Mouse (Mus musculus): ENCODE results near the gene Gm2000.
"Not testable (repeated sequence)": the region's sequence is repeated elsewhere in the genome, so short reads cannot be mapped to it uniquely, and the experiment has no call there.

The Gm2000 gene

DNA sequence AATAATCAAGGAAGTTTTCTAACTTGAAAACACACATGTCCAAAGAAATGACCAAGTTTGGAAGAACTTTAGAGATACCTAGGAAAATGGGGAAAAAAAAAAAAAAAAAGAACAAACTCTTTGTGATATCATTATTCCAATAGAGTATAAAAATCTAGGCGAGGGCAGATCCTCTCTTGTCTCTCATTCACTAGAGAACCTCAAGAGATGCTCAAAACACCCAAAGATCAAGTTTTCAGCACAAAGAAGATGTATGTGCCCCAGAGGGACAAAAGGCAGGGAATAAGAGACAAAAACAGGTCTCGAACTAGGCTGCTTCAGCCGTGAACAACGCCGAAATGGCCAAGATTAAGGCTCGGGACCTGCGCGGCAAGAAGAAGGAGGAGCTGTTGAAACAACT is at the start of gene Gm2000:
Gm2000 (plus strand) TSS at position 301 of the 400 bp plus-strand sequence.
- DNase-seq: no peak

DNA sequence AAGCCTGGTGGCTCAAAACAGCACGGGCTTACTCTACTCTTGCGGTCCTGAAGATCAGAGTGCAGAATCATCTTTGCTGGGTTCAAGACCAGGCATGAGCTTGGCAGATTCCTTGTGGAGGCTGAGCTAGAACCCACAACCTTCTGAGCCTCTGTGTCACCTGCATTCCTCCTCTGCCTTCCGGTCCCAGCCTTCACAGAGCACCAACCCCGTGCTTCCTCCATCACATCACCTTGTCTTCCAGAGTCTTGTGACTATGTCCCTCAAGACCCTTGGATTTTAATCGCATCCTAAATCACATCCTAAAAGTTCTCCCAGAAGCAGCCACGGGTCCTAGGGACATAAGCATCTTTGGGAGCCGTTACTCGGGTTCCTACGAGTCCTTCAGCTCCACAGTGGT is 42.7 kb upstream of the Gm2000 start:
- no peak for DNase-seq

DNA sequence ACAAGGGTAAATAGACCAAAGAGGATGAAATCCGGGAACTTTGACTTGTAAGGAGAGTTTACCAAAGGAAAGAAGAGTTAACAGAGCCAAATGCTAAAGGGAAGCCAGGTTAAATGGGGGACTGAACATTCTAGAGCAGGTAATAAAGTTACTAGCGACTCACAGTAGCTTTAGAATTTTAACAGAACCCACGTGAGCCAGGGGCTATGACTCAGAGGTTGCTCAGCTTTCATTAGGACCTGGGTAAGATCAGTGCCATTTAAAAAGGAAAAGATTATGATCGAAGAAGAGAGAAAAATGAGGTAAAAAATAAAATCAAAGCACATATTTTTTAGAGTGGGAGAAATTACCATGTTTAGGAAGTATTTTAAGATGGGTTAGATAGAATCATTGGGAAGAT is 25.0 kb upstream of the Gm2000 start:
- DNase-seq: no peak

DNA sequence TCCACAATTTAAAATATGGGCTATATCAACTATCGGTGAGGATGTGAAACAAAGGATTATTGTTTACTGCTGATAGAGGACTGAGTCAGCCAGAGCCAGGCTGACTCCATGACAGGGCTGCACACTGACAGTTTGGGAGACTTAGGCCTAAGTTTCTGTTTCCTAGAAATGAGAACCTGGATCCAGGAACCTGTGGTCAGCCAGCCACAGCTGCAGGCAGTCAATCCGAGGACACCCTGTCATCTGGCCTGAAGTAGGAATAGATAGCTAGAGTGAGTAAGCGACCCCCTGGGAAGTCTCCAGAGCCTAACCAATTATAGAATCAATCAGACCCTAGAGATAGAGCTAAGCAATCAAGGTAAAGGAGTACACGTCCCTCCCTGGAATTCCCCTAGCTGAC is 21.4 kb upstream of the Gm2000 start:
- DNase-seq: no peak

DNA sequence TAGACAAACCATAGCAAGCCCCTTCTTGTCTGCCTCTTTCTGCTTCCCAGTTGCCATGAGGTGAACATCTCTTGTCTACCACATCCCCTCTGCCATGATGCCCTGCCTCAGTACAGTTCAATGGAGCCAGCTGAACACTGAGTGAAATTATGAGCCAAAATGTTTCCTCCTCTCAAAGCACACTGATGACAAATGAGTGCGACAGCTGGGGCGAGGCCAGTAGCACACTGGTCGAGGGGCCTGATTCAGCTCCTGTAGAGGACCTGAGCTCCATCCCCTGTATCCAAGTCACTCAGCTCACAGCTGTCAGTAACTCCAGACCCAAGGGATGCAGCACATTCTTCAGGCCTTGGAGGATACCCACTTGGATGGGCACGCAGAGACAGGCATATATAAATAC is 20.2 kb upstream of the Gm2000 start:
- DNase-seq: no peak

DNA sequence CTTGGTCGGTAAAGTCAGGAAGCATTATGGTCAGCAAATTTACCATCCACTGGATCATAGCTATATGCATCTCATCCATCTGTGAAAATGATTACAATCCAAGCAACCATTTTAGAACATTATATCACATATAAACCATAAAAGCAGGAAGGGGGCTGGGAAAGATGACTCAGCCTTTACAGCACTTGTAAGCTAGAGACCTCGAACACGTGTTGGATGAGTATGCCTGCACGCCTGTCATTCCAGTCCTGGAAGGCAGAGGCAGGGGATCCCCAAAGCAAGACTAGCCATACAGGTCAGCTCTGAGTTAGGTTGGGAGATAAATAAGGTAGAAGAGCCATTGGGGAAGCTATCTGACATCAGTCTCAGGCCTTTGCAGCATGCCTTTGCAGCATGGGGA is 16.8 kb upstream of the Gm2000 start:
- no peak for DNase-seq

DNA sequence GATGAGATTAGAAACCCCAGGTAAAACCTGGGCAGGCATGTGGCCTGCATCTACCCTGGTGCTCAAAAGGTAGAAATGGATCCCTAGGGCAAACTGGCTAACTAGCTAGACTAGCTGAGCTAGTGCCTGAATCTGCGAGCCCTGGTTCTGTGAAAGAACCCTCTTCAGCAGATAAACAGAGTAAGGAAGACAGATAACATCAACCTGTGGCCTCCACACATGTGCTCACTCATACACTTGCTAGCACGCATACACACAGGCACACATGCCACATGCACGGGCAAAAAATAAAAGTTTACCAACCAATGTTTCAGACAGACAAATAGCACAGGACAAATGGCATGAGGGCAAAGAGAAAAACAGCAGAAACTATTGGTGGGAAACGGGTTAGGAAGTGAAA is 15.4 kb upstream of the Gm2000 start:
- no peak for DNase-seq

DNA sequence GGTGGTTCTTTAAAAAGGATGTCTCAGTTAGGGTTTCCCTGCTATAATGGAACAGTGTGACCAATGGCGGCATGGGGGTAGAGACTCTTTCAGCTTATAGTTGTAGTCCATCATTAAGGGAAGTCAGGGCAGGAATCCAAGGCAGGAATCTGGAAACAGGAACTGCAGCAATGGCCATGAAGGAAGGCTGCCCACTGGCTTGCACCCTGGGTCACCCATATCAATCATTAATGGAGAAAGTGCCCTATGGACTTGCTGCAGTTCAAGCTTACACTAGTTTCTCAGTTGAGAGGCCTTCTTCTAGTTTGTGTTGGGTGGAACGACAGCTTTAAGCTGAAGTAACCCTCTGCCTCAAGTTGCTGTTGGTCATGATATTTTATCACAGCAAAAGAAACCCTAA is 13.4 kb upstream of the Gm2000 start:
- DNase-seq: no peak

DNA sequence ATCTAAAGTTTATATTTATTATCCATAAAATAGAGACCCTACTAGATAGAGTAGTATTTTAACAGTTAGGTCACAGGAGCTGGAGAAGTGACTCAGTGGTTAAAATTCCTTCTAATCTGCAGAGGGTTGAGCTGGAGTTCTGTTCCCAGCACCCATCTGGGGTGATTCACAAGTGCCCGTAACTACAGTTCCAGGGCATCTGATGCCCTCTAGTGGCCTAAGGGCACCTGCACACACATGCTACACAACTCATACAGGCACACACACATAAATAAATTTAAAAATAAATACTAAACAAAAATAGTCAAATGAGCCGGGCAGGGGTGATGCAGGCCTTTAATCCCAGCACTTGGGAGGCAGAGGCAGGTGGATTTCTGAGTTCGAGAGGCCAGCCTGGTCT is 15.4 kb downstream of the Gm2000 start:
- no peak for DNase-seq

DNA sequence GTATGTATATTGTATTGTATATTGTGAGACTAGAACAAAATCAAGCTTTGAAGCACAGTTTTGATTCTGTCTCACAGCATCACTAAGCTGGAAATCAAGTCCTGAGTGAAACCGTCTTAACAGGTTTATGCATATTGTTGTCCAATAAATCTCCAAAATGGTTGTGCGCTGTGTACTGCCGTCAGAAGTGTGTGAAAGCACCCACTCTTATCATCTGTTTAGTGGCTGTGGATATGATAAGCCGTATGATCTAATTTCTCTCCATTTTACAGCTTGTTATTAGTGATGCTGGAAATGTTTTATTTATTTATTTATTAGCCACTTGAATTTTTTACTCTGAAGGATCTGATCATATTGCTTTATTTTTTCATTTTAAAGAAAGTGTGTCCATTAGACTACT is 20.4 kb downstream of the Gm2000 start:
- DNase-seq: no peak

DNA sequence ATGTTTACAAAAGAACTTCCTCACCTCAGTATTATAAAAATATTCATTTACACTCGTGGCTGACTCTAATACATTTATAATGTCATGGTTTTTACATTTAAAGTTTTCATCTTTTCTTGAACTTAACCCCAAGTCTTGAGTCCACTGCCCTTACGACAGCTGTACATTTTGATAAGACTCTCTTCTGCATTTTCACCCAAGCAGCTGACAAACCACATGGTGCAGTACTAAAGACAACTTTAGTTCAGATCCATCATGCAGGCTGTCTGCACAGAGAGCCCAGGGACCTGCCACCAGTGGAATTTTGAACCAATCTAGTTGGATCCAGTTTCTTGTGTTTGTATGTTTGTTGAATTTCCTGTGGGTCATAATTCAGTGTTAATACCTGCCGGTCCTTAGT is 21.0 kb downstream of the Gm2000 start:
- DNase-seq: no peak

DNA sequence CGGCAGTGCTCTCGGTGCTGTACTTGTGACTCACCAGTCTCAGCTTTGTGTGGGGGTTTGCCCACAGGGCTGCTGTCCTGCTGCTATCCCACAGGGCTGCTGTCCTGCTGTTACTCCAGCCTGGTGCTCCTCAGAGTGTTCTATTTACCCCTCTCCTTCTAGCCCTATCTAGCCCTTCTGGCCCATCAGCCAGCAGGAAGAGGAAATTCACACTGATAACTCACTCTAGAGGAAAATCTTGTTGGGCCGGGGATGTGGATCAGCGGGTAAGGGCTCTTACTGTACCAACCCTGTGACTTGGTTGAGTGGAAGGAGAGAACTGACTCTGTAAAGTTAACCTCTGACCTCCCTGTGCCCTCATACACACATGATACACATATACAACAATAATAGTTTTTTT is 27.3 kb downstream of the Gm2000 start:
- DNase-seq: no peak

DNA sequence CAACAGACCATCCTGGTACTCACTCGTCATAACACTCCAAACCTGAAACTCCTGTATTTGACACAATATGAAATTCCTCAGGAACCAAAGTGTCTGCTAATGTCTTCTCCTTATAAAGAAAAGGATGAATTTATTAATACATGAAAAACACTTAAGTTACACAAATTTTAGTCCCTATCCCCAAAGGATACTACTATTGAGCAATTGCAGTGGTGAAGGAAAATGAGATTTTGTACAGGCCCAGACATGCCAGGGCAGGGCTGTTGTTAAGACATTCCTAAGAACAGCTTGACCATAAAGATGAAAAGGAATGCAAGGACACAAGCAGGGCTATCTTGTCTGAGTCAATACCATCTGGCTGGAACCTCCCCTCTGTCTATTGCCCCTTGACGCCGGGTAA is 34.3 kb downstream of the Gm2000 start:
- DNase-seq: not testable (repeated sequence)

DNA sequence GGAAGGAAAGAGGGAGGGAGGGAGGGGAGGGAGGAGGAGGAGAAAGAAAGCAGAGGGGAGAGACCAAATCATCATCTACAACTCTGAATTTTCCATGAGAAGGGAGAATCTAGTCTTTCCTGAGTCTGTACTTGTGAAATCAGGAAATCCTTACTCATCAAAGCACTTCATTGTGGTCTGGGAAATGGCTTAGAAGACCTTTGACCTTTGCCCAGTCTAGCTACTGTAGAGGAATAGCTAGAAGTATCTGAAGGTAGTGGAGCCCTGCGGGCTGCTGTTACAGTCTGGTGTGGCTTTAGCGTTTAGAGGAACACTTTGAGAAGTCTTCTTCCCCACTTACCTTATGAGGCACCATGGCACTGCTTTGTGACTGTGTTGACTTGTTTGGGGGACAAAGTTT is 36.7 kb downstream of the Gm2000 start:
- DNase-seq: no peak

DNA sequence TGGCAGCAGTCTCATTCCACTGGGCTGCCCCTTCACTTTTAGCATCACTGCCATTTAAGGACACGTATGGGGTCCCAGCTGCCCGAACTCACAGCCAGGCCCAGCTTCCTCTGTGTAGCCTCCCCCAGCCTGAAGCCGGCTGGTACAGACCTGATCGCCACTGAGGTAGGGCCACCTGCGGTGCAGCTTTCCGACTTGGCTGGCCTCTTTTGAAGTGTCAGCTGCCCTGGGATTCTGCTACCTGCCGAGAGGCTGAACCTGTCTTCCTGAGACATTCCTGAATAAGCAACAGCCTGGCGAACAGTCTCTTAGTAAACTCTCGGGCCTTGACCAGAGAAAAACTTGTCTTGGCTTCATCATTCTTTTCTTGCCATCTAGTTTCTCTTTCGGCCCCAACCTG is 37.4 kb downstream of the Gm2000 start:
- DNase-seq: no peak

DNA sequence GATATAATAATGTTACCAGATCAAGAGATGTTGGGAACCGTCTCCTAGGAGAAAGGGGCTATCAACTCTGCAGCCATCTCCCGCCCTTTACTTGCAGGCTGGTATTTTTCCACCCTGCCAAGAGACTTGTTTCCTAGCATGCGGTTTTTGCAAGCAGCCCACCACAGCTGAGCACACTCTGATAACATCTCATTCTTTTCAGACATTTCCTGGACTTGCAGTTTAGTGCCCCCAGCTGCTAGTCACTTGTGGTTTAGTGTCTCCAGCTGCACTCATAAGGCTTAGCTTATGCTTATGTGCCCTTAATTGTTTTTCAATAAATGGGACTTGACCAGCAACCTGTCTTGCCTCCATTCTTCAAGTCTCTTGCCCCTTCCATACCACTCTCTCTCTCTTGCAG is 42.2 kb downstream of the Gm2000 start:
- no peak for DNase-seq

DNA sequence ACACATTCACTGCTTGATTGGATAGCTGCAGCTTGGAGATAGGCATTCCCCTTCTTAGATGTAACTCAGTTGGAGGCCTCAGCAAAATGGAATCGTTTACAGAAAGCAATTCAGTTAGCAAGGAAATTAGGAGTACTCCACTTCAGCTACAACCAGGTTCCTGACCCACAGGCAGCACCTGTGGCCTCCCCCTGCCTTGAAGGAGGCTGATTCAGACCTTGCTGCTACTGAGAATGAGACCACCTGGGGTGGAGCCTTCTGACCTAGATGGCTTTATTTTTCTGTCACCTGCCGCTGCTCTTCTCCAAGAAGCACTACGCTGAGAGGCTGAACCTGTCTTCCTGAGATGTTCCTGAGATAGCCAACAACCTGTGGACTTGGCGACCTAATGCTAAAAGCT is 42.7 kb downstream of the Gm2000 start:
- no peak for DNase-seq
